Mouse (Mus musculus) embryonic fibroblast, embryonic 13.5 days (primary cell): Measurements from ENCODE around the gene Abcb6.

Experiments used
- CTCF ChIP-seq: IDR thresholded peaks from 2 replicates; pipeline ENCODE4 v1.5.1; 2011; ENCODE audit warnings: mild to moderate bottlenecking, control low read depth, low read length, moderate library complexity, borderline replicate concordance; ENCODE audit not compliant: insufficient read depth
- POLR2A ChIP-seq: IDR thresholded peaks from 2 replicates; pipeline ENCODE4 v1.6.1; 2011; ENCODE audit warnings: low read depth, mild to moderate bottlenecking, control low read depth, low read length, moderate library complexity

- TF ChIP-seq POLR2A (no peak), CTCF (no peak)
These were observed 43.5 kb downstream of the Abcb6 start for GRCm38 (mm10) chr1:75136730-75137129.
